Mouse (Mus musculus): ENCODE results near the gene Ier3.
A peak's percentile ranks its signal among the peaks of the same experiment; 100 is the strongest.

- TF ChIP-seq POLR2A (IDR thresholded peaks at IDR 0.05; ENCODE audit: insufficient read depth, low read length) (no peak), CTCF (IDR thresholded peaks at IDR 0.05; ENCODE audit: low read depth, low read length) (no peak), EP300 (IDR thresholded peaks at IDR 0.05; ENCODE audit: insufficient read depth, low read depth, low read length) (0 out of 2 replicates have a peak, but pooled peaks have one; percentile 3)
Observed at GRCm38 (mm10) chr17:35864832-35865353, 43.4 kb downstream of the Ier3 start.

Measured in ES-Bruce4 (cell line).